Mouse (Mus musculus) embryonic fibroblast, embryonic 13.5 days (primary cell): ENCODE results near the gene Tmem243.

Source experiments
- CTCF ChIP-seq: IDR thresholded peaks from 2 replicates; pipeline ENCODE4 v1.5.1; 2011; ENCODE audit warnings: mild to moderate bottlenecking, control low read depth, low read length, moderate library complexity, borderline replicate concordance; ENCODE audit not compliant: insufficient read depth
- POLR2A ChIP-seq: IDR thresholded peaks from 2 replicates; pipeline ENCODE4 v1.6.1; 2011; ENCODE audit warnings: low read depth, mild to moderate bottlenecking, control low read depth, low read length, moderate library complexity

GRCm38 (mm10) chr5:9064217-9064616 lies 36.3 kb upstream of the Tmem243 start:
- TF ChIP-seq POLR2A (no peak), CTCF (no peak)
